Mouse (Mus musculus) hindbrain, postnatal 0 days (tissue): ENCODE measurements around the gene Supv3l1. TPM values are rescaled to one million over a fixed set of nuclear protein-coding genes. Genes with fewer than 3 reads are reported as not detected.
A peak's percentile ranks its signal among the peaks of the same experiment; 100 is the strongest.

Experiments used
- ATAC-seq: fragments of 200-750 bp; cut with Nextera tagmentation; 2 replicates; pipeline ENCODE4 v1.8.0; 2017; ENCODE audit warnings: mild to moderate bottlenecking, moderate TSS enrichment, moderate library complexity
- DNase-seq: peaks from one replicate; pipeline ENCODE4 v3.0.0-alpha.2; 2015; ENCODE audit warnings: low spot score
- H3K27ac ChIP-seq: fragments of 300-500 bp; sonication (generic); 2 replicates; pipeline ENCODE4 v1.5.1; 2014; ENCODE audit warnings: mild to moderate bottlenecking
- H3K27me3 ChIP-seq: fragments of 300-500 bp; sonication (generic); 2 replicates; pipeline ENCODE4 v1.6.1; 2014; ENCODE audit warnings: low read length, mixed read lengths; ENCODE audit not compliant: insufficient read depth
- H3K36me3 ChIP-seq: fragments of 300-500 bp; sonication (generic); 2 replicates; pipeline ENCODE4 v1.6.1; 2014; ENCODE audit warnings: low read length, mixed read lengths; ENCODE audit not compliant: insufficient read depth
- H3K4me1 ChIP-seq: fragments of 300-500 bp; sonication (generic); 2 replicates; pipeline ENCODE4 v1.6.1; 2014; ENCODE audit warnings: antibody characterized with exemption, low read length, mixed read lengths; ENCODE audit not compliant: insufficient read depth
- H3K4me2 ChIP-seq: fragments of 300-500 bp; sonication (generic); 2 replicates; pipeline ENCODE4 v1.6.1; 2014; ENCODE audit warnings: low read depth, mild to moderate bottlenecking, low read length, moderate library complexity, mixed read lengths
- H3K4me3 ChIP-seq: fragments of 300-500 bp; sonication (generic); 2 replicates; pipeline ENCODE4 v1.5.1; 2014; ENCODE audit warnings: low read length
- H3K9ac ChIP-seq: fragments of 300-500 bp; sonication (generic); replicated peaks from 2 replicates; pipeline ENCODE4 v1.6.1; 2014; ENCODE audit warnings: mild to moderate bottlenecking, low read length, moderate library complexity, mixed read lengths
- H3K9me3 ChIP-seq: fragments of 300-500 bp; sonication (generic); 2 replicates; pipeline ENCODE4 v1.6.1; 2016; ENCODE audit warnings: low read length, mixed read lengths
- CTCF ChIP-seq: IDR thresholded peaks from 2 replicates; pipeline ENCODE4 v1.5.1; 2016; ENCODE audit warnings: antibody characterized with exemption, control low read depth, low read depth
- WGBS: fragments of 180-500 bp; shearing (Covaris S2); extraction: QIAGEN DNeasy Blood & Tissue Kit; methylation state at CpG from one replicate; pipeline ENCODE4 v1.1.7; 2014; 5-methylcytosine and 5-hydroxymethylcytosine counted together
- polyA plus RNA-seq: library from polyadenylated mRNA; unstranded; fragments of >200 nt; fragmentation: Nextera tagmentation; extraction: Ambion mirVana; gene quantifications from 2 replicates; pipeline ENCODE4 v1.2.1, GENCODE M21; 2015
- total RNA-seq: library from RNA; depleted of rRNA; stranded (reverse); fragments of >200 nt; gene quantifications from 2 replicates; pipeline ENCODE4 v1.2.3, GENCODE M21; 2014

Gene Supv3l1
- total and polyA plus RNA-seq, 2 experiments from 2014 or later = 15.8 to 24.8 TPM

DNA sequence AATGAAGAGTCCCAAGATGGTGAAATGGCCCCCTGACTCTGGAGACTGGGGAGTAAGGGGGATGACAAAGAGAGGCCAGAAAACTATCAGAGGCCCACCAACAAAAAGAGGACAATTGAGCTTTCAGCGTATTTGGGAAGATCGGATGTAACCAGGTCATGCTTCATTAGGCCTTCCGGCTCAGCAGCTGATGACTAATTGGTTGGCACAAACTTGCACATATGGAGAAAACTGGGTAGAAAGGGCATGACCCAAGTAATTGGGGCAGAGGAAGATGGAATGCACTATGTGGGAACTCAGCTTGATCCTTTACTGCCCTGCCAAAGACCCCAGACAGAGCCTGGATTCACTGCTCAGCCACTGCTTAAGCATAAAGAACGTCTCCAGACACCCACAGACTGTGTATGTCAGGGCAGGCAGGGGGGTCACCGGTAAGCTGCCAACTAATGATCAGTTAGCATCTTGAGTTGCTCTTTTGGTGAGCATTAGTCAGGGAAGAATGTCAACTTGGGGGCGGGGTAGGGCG lies 30.6 kb downstream of the Supv3l1 start:
- H3K9ac ChIP-seq = no peak overlapping the region
- no peaks in the 10 kb centered on the region for H3K4me1 ChIP-seq
- 39% methylated on average over 7 of the region's 7 CpGs for WGBS
- no peaks in the 10 kb centered on the region for H3K9me3 ChIP-seq
- no peak for TF ChIP-seq CTCF
- ATAC-seq = peak; percentile 27
- no peak overlapping the region for H3K4me2 ChIP-seq
- H3K27me3 ChIP-seq = no peaks in the 10 kb centered on the region
- H3K36me3 ChIP-seq = no peaks in the 10 kb centered on the region
- no peak overlapping the region for H3K4me3 ChIP-seq
- no peak overlapping the region for H3K27ac ChIP-seq
- peak; percentile 26 for DNase-seq

DNA sequence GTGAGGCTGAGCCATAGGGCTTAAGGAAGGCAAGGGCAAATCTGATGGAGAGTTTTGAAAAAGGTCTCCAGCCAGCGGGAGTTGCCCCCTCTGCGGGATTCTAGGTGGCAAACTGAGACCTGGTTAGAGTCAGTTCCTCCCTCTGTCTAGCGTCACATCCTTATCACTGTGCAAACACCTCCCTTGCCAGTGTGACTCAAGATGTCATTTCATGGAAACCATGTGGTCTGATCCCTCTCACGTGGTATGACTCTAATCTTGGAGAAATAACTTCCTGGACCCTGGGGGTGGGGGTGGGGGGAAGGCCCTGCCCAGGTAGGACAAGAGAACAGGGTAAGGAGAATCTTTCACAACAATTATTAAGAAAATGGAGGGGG lies 35.9 kb downstream of the Supv3l1 start:
- H3K4me2 ChIP-seq = no peak overlapping the region
- H3K4me1 ChIP-seq = no peaks in the 10 kb centered on the region
- no peak overlapping the region for H3K4me3 ChIP-seq
- no peak for TF ChIP-seq CTCF
- H3K36me3 ChIP-seq = no peaks in the 10 kb centered on the region
- H3K9me3 ChIP-seq = no peaks in the 10 kb centered on the region
- 64% methylated on average over 4 of the region's 4 CpGs for WGBS
- H3K27ac ChIP-seq = no peak overlapping the region
- no peak for DNase-seq
- H3K9ac ChIP-seq = no peak overlapping the region
- no peaks in the 10 kb centered on the region for H3K27me3 ChIP-seq
- no peak for ATAC-seq

DNA sequence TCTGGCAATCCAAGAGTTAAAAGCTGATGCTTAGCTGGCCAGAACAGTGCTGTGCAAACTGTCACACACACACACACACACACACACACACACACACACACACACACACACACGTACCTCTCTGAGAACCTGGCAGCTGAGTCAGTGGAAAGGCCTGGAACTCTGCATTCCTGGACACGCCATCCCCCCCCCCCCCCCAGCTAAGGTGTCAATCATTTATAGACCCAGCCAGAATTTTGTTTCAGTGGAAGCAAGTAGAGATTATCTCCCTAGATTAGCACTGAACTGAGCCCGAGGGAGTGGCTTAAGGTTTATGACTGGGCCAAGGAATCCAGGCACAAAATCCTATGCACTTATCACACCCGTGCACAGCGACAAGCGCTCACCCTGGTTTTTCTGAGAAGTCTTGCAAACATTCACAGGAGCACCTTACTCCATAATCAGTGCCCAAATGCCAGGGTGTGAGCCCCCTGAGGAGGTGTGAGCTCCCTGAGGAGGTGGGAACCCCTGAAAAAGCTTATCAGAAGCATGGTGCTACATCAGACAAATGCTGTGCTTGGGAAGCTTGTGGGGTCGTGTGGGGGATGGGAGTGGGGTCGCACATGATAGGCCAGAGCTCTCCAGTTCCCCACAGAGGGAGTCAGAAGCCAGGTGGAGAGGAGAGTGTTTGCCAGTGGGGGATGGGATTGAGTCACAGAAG lies 36.5 kb downstream of the Supv3l1 start:
- no peak for TF ChIP-seq CTCF
- Histone ChIP-seq H3K4me3 (no peak overlapping the region), H3K4me2 (no peak overlapping the region), H3K4me1 (no peaks in the 10 kb centered on the region), H3K27ac (no peak overlapping the region), H3K9me3 (no peaks in the 10 kb centered on the region), H3K36me3 (no peaks in the 10 kb centered on the region), H3K9ac (no peak overlapping the region), H3K27me3 (no peaks in the 10 kb centered on the region)
- DNase-seq (no peak), ATAC-seq (peak; percentile 28; the same call in 1 of the 2 replicates)
- WGBS = 41% methylated on average over 8 of the region's 8 CpGs

DNA sequence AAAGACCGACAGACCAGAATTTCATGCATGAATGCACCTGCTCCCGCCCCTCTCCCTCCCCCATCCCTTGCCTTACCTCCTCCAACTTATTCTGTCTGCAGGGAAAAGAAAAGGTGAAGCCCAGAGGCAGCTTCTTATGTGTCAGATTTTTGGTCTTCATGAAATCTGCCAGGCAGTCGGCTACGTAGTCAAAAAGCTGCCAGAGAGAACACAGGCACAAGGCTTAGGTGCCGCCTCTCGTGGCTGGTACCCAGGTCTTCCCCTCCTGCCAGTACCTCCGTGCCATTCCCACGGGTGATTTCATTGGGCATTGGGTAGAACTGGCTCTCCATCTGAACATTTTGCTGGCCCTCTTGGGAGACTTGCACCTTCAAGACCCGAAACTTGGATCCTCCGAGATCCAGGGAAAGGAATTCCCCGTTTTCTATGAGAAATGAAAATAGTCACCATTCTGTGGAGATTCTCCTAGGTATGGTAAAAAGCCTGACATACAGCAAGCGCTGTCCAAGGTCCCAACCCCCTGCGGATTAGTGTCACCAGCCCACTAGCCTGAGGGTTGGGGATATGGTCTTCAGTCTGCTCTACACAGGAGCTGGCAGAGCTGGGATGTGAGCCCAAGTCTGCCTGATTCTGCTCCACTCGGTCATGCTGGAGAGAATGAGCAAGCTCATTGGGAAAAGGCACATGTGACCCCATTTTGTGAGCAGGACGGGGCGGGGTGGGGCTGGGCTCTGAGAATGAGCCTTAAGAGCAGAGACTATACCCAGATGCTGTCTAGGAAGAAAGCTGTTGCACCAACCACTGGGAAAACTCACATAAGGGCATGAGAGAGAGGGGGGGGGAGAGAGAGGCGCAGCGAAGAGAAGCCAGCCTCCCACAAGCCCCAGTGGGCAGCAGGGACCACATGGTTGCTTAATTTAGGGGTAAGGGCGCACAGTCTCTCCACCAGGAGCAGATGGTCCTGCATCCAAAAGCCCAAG lies 37.8 kb downstream of the Supv3l1 start:
- H3K9me3 ChIP-seq = no peaks in the 10 kb centered on the region
- no peak overlapping the region; the same call in 1 of the 2 replicates for H3K27ac ChIP-seq
- no peak for TF ChIP-seq CTCF
- no peaks in the 10 kb centered on the region for H3K36me3 ChIP-seq
- H3K27me3 ChIP-seq = no peaks in the 10 kb centered on the region
- no peak overlapping the region for H3K4me3 ChIP-seq
- no peak for DNase-seq
- H3K9ac ChIP-seq = no peak overlapping the region
- no peak for ATAC-seq
- no peaks in the 10 kb centered on the region for H3K4me1 ChIP-seq
- 64% methylated on average over 19 of the region's 19 CpGs for WGBS
- no peak overlapping the region for H3K4me2 ChIP-seq

DNA sequence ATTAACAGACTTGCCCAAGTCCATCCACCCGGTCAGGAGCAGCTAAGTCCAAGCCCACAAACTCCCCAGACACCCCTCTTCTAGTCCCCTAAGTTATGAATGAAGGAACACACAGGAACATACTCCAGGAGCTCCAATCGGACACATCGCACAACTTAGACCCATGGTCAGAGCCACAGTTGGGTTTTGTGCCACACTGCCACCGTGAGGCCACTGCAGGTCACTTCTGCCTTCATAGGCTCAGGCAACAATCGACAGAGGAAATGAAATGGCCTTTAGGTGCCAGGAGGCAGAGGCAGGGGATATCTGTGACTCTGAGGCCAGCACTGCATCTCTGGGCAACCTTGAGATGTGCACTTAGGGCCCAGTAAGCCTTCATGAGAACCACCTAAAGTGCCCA lies 38.6 kb downstream of the Supv3l1 start:
- peak; percentile 85 for DNase-seq
- Histone ChIP-seq H3K27me3 (no peaks in the 10 kb centered on the region), H3K9me3 (no peaks in the 10 kb centered on the region), H3K4me1 (no peaks in the 10 kb centered on the region), H3K36me3 (no peaks in the 10 kb centered on the region), H3K27ac (no peak overlapping the region; the same call in 1 of the 2 replicates), H3K4me3 (no peak overlapping the region), H3K4me2 (no peak overlapping the region), H3K9ac (no peak overlapping the region)
- WGBS = 8% methylated on average over 5 of the region's 5 CpGs
- ATAC-seq = peak; percentile 74
- peak; percentile 94 for TF ChIP-seq CTCF

DNA sequence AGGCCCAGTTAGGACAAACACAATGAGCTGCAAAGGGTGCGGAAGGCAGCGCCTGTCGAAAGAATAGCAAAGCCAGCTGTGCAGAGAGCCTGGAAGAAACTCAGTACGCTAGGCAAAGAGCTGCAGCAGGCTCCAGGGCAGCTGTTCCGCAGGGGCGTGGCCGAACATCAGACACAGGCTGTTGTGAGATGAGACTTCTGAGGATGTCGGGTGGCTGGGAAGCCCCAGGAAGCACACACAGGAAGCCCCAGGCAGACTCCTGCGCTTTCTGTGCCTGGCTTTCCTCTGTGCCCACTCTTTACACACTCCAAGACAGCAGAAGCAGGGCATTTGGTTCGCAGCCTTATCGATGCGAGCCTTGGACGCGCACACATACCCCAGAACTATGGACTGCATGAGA lies 44.6 kb downstream of the Supv3l1 start:
- no peaks in the 10 kb centered on the region for H3K9me3 ChIP-seq
- WGBS = 54% methylated on average over 14 of the region's 14 CpGs
- no peak overlapping the region for H3K9ac ChIP-seq
- no peak overlapping the region for H3K27ac ChIP-seq
- no peak overlapping the region for H3K4me3 ChIP-seq
- no peak for TF ChIP-seq CTCF
- H3K27me3 ChIP-seq = no peaks in the 10 kb centered on the region
- DNase-seq (peak; percentile 27), ATAC-seq (no peak)
- no peaks in the 10 kb centered on the region for H3K4me1 ChIP-seq
- H3K36me3 ChIP-seq = no peaks in the 10 kb centered on the region
- 0 out of 2 replicates have a peak overlapping the region, but pooled peaks have one; percentile 5 for H3K4me2 ChIP-seq
